Mouse (Mus musculus) left cerebral cortex, adult 8-10 months (tissue): ENCODE results near the gene Adcy9. TPM values are rescaled to one million over a fixed set of nuclear protein-coding genes. Genes with fewer than 3 reads are reported as not detected.

Experiments
- DNase-seq, 2 experiments: peaks; one replicate each; pipeline ENCODE4 v3.0.0; 2022; ENCODE audit warnings: low spot score in 2 of 2
- total RNA-seq, 4 experiments: library from RNA; stranded (reverse); gene quantifications; 2 replicates each; pipeline ENCODE4 v1.2.4; 2022

The Adcy9 gene
- total RNA-seq, 4 experiments from 2014 or later: 65.7 to 71.7 (median 69.8) TPM

- no peak for DNase-seq
These were observed 93.2 kb downstream of the Adcy9 start for GRCm38 (mm10) chr16:4327081-4327480.

GRCm38 (mm10) chr16:4325801-4326200, 94.5 kb downstream of the Adcy9 start:
- DNase-seq: no peak

GRCm38 (mm10) chr16:4324967-4325366, 95.3 kb downstream of the Adcy9 start:
- no peak for DNase-seq

GRCm38 (mm10) chr16:4320856-4321255, 99.4 kb downstream of the Adcy9 start:
- no peak for DNase-seq

- no peak for DNase-seq
These were observed 102.2 kb downstream of the Adcy9 start for GRCm38 (mm10) chr16:4318001-4318526.

- peak; percentile 60 to 63 for DNase-seq
These were observed 104.2 kb downstream of the Adcy9 start for GRCm38 (mm10) chr16:4316094-4316474.

- DNase-seq: no peak
These were observed 104.8 kb downstream of the Adcy9 start for GRCm38 (mm10) chr16:4315352-4316093.

- DNase-seq: no peak
These were observed 105.4 kb downstream of the Adcy9 start for GRCm38 (mm10) chr16:4314891-4315290.

GRCm38 (mm10) chr16:4312018-4312417, 108.3 kb downstream of the Adcy9 start:
- DNase-seq: no peak

- DNase-seq: no peak
These were observed 108.7 kb downstream of the Adcy9 start for GRCm38 (mm10) chr16:4311608-4312007.

GRCm38 (mm10) chr16:4307795-4308194, 112.5 kb downstream of the Adcy9 start:
- DNase-seq: no peak

GRCm38 (mm10) chr16:4304176-4304922, 115.9 kb downstream of the Adcy9 start:
- DNase-seq: no peak

- DNase-seq: no peak
These were observed 116.7 kb downstream of the Adcy9 start for GRCm38 (mm10) chr16:4303554-4303953.

GRCm38 (mm10) chr16:4300280-4300679, 120.0 kb downstream of the Adcy9 start:
- DNase-seq: no peak

- no peak for DNase-seq
These were observed 127.0 kb downstream of the Adcy9 start for GRCm38 (mm10) chr16:4293259-4293658.

GRCm38 (mm10) chr16:4289507-4289906, 130.8 kb downstream of the Adcy9 start:
- no peak for DNase-seq

- DNase-seq: no peak
These were observed 133.7 kb downstream of the Adcy9 start for GRCm38 (mm10) chr16:4286593-4286992.

- DNase-seq: no peak
These were observed 135.0 kb downstream of the Adcy9 start for GRCm38 (mm10) chr16:4285257-4285656.

GRCm38 (mm10) chr16:4283267-4283851, 136.9 kb downstream of the Adcy9 start:
- no peak for DNase-seq

- no peak for DNase-seq
These were observed 138.8 kb downstream of the Adcy9 start for GRCm38 (mm10) chr16:4281470-4281869.

- no peak for DNase-seq
These were observed 139.3 kb downstream of the Adcy9 start for GRCm38 (mm10) chr16:4280949-4281348.

- no peak for DNase-seq
These were observed 140.7 kb downstream of the Adcy9 start for GRCm38 (mm10) chr16:4279601-4280000.
